Mouse (Mus musculus) brain, embryonic 14.5 days (tissue): ENCODE measurements at regions not wholly inside any gene's neighbourhood (a gene's known extent, or its start where the extent isn't known, plus 50 kb on each side); places are given as distances from the start of the nearest gene placed in this dataset.

ENCODE experiments used
- CTCF ChIP-seq: fragments of 200-500 bp; IDR thresholded peaks from 2 replicates; pipeline ENCODE4 v1.5.1; 2012; ENCODE audit warnings: inconsistent platforms, mild to moderate bottlenecking, moderate library complexity, borderline replicate concordance; ENCODE audit not compliant: insufficient read depth, insufficient read length; ENCODE audit errors: extremely low read depth
- POLR2A ChIP-seq: fragments of 200-500 bp; IDR thresholded peaks from 2 replicates; pipeline ENCODE4 v1.6.1; 2012; ENCODE audit warnings: mild to moderate bottlenecking, inconsistent platforms, borderline replicate concordance; ENCODE audit not compliant: poor library complexity, insufficient read depth, insufficient read length, severe bottlenecking; ENCODE audit errors: extremely low read depth

DNA sequence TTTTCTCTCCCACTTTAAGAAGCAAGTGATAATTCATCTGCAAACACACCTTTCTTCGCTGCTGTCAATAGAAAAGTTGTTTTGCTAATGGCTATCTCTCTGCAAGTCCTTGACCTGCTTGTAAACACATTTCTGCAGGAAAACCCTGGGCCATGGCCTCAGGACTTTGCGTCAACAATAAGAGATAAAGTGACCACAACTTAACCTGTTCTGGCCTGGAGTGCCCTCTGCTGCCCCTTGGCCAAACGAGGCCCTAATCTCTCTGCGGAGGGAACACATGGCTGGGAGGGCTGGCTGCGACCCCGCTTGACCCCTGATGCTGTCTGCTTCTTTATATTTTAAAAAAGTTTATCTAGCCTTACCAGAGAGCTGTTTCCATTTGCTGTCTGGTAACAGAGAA is 420.4 kb downstream of the Gm10295 start:
- TF ChIP-seq CTCF (no peak), POLR2A (no peak)
